Mouse (Mus musculus) skeletal muscle tissue, adult 2 months (tissue): Measurements from ENCODE around the gene 9030025P20Rik.
"Not testable (repeated sequence)": the region's sequence is repeated elsewhere in the genome, so short reads cannot be mapped to it uniquely, and the experiment has no call there.

Experiments
- DNase-seq: peaks from one replicate; pipeline ENCODE4 v3.0.0-alpha.2; 2012; ENCODE audit warnings: low read depth, low spot score

Gene 9030025P20Rik

GRCm38 (mm10) chr17:14978362-14979038 is at the start of gene 9030025P20Rik, which contains the start of gene Gm3417:
TSS of gene 9030025P20Rik (plus strand) at chr17:14978468.
TSS of gene Gm3417 (minus strand) at chr17:14978790.
- DNase-seq, result not testable (repeated sequence)

GRCm38 (mm10) chr17:14928631-14929030 is 49.6 kb upstream of the 9030025P20Rik start:
- DNase-seq, result no peak

GRCm38 (mm10) chr17:14930697-14931096 is 47.6 kb upstream of the 9030025P20Rik start:
- DNase-seq, result no peak

GRCm38 (mm10) chr17:14931469-14931868 is 46.8 kb upstream of the 9030025P20Rik start:
- DNase-seq, result no peak

GRCm38 (mm10) chr17:14935280-14935679 is 43.0 kb upstream of the 9030025P20Rik start:
- not testable (repeated sequence) for DNase-seq

GRCm38 (mm10) chr17:14935841-14936605 is 42.2 kb upstream of the 9030025P20Rik start:
- peak; percentile 65 for DNase-seq

GRCm38 (mm10) chr17:14942181-14942580 is 36.1 kb upstream of the 9030025P20Rik start:
- not testable (repeated sequence) for DNase-seq

- DNase-seq, result peak; percentile 98
Measured at GRCm38 (mm10) chr17:14943009-14943728, 35.1 kb upstream of the 9030025P20Rik start, which contains the start of the genes Wdr27 and 1600012H06Rik. TSS of gene Wdr27 (minus strand) at chr17:14943158. TSS of gene 1600012H06Rik (plus strand) at chr17:14943184.

GRCm38 (mm10) chr17:14943729-14944059 is 34.6 kb upstream of the 9030025P20Rik start:
- no peak for DNase-seq

GRCm38 (mm10) chr17:14944551-14944950 is 33.7 kb upstream of the 9030025P20Rik start:
- DNase-seq, result no peak

- DNase-seq, result no peak
Measured at GRCm38 (mm10) chr17:14949161-14949827, 29.0 kb upstream of the 9030025P20Rik start.

- DNase-seq, result no peak
Measured at GRCm38 (mm10) chr17:14953452-14953851, 24.8 kb upstream of the 9030025P20Rik start.

GRCm38 (mm10) chr17:14958686-14959327 is 19.5 kb upstream of the 9030025P20Rik start:
- DNase-seq, result no peak

GRCm38 (mm10) chr17:14959979-14960378 is 18.3 kb upstream of the 9030025P20Rik start:
- DNase-seq, result no peak

- no peak for DNase-seq
Measured at GRCm38 (mm10) chr17:14960520-14960919, 17.7 kb upstream of the 9030025P20Rik start.

- not testable (repeated sequence) for DNase-seq
Measured at GRCm38 (mm10) chr17:14960951-14961556, 17.2 kb upstream of the 9030025P20Rik start, which contains the start of gene Phf10. TSS of gene Phf10 (minus strand) at chr17:14961273.

- DNase-seq, result not testable (repeated sequence)
Measured at GRCm38 (mm10) chr17:14961557-14962154, 16.6 kb upstream of the 9030025P20Rik start.

GRCm38 (mm10) chr17:14968373-14968913 is 9.8 kb upstream of the 9030025P20Rik start:
- DNase-seq, result not testable (repeated sequence)

GRCm38 (mm10) chr17:14977718-14978361 is 428 bp upstream of the 9030025P20Rik start:
- DNase-seq, result not testable (repeated sequence)
